Mouse (Mus musculus) forebrain, embryonic 15.5 days (tissue): ENCODE data around the gene Fcrl5. TPM values are rescaled to one million over a fixed set of nuclear protein-coding genes. Genes with fewer than 3 reads are reported as not detected.

Source experiments
- ATAC-seq: fragments of 200-750 bp; cut with Nextera tagmentation; replicated peaks from 2 replicates; pipeline ENCODE4 v1.8.0; 2017; ENCODE audit warnings: mild to moderate bottlenecking, moderate TSS enrichment, moderate library complexity
- H3K27ac ChIP-seq: fragments of 300-500 bp; sonication (generic); replicated peaks from 2 replicates; pipeline ENCODE4 v1.5.1; 2015; ENCODE audit warnings: mild to moderate bottlenecking, inconsistent platforms
- H3K27me3 ChIP-seq: fragments of 300-500 bp; sonication (generic); 2 replicates; pipeline ENCODE4 v1.6.1; 2015; ENCODE audit warnings: inconsistent platforms
- H3K36me3 ChIP-seq: fragments of 300-500 bp; sonication (generic); 2 replicates; pipeline ENCODE4 v1.6.1; 2015; ENCODE audit warnings: mild to moderate bottlenecking, inconsistent platforms
- H3K4me1 ChIP-seq: fragments of 300-500 bp; sonication (generic); 2 replicates; pipeline ENCODE4 v1.6.1; 2015; ENCODE audit warnings: inconsistent platforms
- H3K4me2 ChIP-seq: fragments of 300-500 bp; sonication (generic); replicated peaks from 2 replicates; pipeline ENCODE4 v1.6.1; 2015; ENCODE audit warnings: mild to moderate bottlenecking, inconsistent platforms
- H3K4me3 ChIP-seq: fragments of 300-500 bp; sonication (generic); 2 replicates; pipeline ENCODE4 v1.5.1; 2015; ENCODE audit warnings: mild to moderate bottlenecking, inconsistent platforms
- H3K9ac ChIP-seq: fragments of 300-500 bp; sonication (generic); replicated peaks from 2 replicates; pipeline ENCODE4 v1.6.1; 2015; ENCODE audit warnings: mild to moderate bottlenecking, inconsistent platforms
- H3K9me3 ChIP-seq: fragments of 300-500 bp; sonication (generic); 2 replicates; pipeline ENCODE4 v1.6.1; 2016; ENCODE audit warnings: inconsistent platforms
- WGBS: fragments of 180-500 bp; shearing (Covaris S2); methylation state at CpG from one replicate; pipeline ENCODE4 v1.1.7; 2015; ENCODE audit warnings: mixed read lengths; 5-methylcytosine and 5-hydroxymethylcytosine counted together
- polyA plus RNA-seq: library from polyadenylated mRNA; unstranded; fragments of >200 nt; fragmentation: Nextera tagmentation; extraction: Ambion mirVana; gene quantifications from 2 replicates; pipeline ENCODE4 v1.2.1, GENCODE M21; 2015

Fcrl5 gene
- polyA plus RNA-seq, 1 experiment from 2014 or later = not detected

DNA sequence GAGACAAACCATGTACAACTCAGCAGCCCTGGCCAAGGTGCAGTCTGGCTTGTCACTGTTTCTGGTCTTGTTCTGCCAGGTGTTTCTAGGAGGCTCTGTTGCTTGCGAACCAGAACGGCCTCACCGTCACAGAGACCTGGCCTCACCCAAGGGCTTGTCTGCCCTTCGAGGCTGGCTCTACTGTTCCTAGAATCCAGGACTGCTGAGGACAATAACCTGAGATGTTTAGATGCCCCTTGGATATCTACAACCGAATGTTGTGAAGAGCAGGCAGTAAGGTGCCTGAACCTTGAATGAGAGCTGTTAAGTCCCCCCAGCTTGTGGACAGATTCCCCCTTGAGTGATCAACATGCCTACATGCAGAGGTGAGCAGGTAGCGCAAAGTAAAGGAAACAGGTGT lies 67.2 kb downstream of the Fcrl5 start:
- H3K4me1 ChIP-seq = no peaks in the 10 kb centered on the region
- H3K4me3 ChIP-seq = no peak overlapping the region
- no peak overlapping the region for H3K27ac ChIP-seq
- no peaks in the 10 kb centered on the region for H3K27me3 ChIP-seq
- 91% methylated on average over 6 of the region's 6 CpGs for WGBS
- ATAC-seq = no peak
- no peak overlapping the region for H3K4me2 ChIP-seq
- H3K9me3 ChIP-seq = no peaks in the 10 kb centered on the region
- no peak overlapping the region for H3K9ac ChIP-seq
- no peaks in the 10 kb centered on the region for H3K36me3 ChIP-seq

DNA sequence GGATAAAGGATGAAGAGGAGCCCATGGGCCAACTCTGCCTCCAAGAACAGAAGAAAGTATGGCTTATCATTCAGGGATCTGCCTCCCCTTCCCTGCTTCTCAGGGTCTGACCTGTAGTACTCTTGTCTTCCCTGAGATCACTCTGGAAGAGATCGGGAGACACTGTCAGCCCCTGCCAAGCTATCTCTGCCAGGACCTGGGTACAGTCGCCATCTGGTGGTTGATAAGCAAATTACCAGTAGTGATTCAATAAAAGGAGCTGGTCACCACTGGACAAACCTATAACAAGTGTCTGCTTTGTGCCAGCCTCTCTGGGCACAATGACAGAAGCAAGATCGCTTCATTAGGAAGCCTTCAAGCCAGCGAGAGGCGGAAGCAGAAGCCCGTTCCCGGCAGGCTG lies 68.8 kb downstream of the Fcrl5 start:
- Histone ChIP-seq H3K36me3 (no peaks in the 10 kb centered on the region), H3K4me2 (no peak overlapping the region), H3K4me3 (no peak overlapping the region), H3K27me3 (no peaks in the 10 kb centered on the region), H3K9ac (no peak overlapping the region), H3K27ac (no peak overlapping the region), H3K9me3 (no peaks in the 10 kb centered on the region), H3K4me1 (peaks cover 5% of the 10 kb centered on the region; the same call in 1 of the 2 replicates)
- peak; percentile 41; the same call in 1 of the 2 replicates for ATAC-seq
- WGBS = 12% methylated on average over 7 of the region's 7 CpGs

DNA sequence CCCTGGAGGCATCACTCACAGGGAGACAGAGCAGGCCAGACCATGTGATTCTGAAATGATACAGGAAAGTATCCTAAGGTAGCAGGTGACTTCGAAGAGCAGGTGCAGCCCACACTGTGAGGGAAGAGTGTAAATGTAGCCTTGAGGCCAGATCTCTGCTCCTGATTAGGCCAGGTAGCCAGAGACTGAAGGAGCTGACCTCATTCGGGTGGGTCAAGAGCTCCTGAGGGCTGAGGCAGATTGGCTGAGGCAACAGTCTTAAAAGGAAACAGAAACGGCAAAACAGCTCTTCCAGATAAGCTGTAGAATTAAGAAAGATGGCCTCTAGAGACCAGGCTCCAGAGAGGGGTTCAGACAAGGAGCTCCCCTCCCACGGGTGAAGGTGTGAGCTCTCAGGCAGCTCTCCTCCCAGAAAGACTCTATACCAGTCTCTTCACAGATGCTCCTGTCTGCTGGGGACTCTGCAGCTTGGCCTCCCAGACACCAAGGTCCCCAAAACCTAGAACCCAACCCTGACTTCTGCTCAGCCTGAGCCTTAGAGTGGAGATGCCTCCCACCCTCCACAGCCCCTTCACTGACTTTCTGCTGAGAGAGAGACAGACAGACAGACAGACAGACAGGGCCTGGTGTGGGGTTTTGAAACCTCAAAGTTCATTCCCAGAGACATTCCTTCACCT lies 69.3 kb downstream of the Fcrl5 start:
- no peaks in the 10 kb centered on the region for H3K36me3 ChIP-seq
- H3K27me3 ChIP-seq = no peaks in the 10 kb centered on the region
- H3K4me2 ChIP-seq = no peak overlapping the region
- peak; percentile 31; the same call in 1 of the 2 replicates for ATAC-seq
- peaks cover 5% of the 10 kb centered on the region; the same call in 1 of the 2 replicates for H3K4me1 ChIP-seq
- H3K27ac ChIP-seq = no peak overlapping the region
- H3K4me3 ChIP-seq = no peak overlapping the region
- no peaks in the 10 kb centered on the region for H3K9me3 ChIP-seq
- H3K9ac ChIP-seq = no peak overlapping the region
- WGBS = 68% methylated on average over 4 of the region's 4 CpGs

DNA sequence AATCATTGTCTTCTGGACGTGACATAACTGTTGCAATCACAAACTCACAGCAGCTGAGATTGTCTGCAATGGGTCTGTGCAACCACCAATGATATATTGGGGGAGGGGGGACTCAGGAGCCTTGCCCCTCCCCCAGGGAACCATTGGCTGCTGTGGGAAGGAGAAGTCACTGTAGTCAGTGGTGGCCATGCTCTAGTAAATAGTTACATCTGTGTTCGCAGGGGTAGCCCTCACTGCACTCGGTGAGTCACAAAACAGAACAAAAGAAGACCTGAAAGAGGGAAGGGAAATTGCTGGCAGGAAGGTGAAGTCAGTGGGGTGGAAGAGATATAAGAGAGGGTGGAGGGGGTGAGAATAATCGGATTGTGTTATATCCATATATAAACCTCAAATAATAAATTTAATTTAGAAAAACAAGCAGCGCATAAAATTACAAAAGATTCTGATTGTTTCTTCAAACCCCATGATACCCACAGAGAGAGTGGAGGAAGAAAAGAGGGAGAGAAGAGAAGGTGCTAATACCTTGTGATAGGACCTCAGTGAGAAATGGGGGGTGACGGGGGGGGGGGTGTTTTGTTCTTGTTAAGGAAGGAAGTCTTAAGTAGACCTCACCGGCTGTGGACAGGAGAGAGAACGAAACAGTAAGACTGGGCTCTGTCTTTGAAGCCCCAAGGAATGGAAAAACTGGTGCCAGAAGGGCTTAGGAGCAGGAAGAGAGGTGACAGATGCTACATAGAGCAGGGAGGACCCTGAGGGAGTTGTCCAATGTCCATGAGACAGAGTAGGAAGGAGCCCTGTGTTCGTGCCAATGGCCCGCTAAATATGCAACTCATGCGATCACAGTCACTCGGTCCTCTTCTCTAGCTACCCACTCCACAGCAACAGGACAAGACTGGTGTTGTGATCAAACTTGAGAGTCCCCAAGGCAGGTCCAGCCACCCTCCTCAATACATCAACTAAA lies 71.2 kb downstream of the Fcrl5 start:
- 71% methylated on average over 12 of the region's 12 CpGs for WGBS
- no peak overlapping the region for H3K4me2 ChIP-seq
- no peaks in the 10 kb centered on the region for H3K9me3 ChIP-seq
- ATAC-seq = no peak
- no peak overlapping the region for H3K9ac ChIP-seq
- H3K27me3 ChIP-seq = no peaks in the 10 kb centered on the region
- H3K4me3 ChIP-seq = no peak overlapping the region
- H3K27ac ChIP-seq = no peak overlapping the region
- peaks cover 5% of the 10 kb centered on the region; the same call in 1 of the 2 replicates for H3K4me1 ChIP-seq
- no peaks in the 10 kb centered on the region for H3K36me3 ChIP-seq

DNA sequence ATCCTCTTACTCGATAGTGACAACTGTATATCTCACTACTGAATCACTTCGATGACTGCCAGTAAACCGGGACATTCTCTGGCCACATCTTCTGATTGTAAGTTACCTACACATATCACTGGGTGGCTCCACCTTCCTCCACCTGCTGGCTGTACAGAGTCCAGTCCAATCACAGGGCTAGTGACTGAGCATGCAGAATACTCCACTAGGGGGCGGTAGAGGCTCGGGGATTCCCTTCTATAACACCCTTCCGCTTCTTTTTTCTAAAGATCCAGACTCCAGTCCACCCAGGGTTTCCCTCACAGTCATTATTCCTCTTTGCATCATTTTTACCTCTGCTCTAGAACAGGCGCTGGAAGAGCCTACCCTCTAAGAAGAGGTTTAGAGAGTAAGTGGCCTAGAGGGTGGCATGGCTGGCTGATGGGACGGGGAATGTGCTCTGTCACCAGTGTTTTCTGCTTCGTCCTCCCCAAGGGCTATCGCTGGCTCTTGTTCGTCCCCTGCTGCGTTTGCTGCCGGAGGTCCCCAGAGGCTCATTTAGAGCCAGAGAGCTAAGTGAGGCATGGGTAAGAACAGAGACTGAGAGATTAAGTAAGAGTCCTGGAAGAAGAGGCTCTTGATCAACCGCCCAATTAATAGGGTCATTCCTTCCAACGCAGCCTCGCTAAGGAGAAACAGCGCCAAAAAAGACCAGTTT lies 72.8 kb downstream of the Fcrl5 start:
- Histone ChIP-seq H3K36me3 (no peaks in the 10 kb centered on the region), H3K9me3 (no peaks in the 10 kb centered on the region), H3K27ac (no peak overlapping the region), H3K27me3 (no peaks in the 10 kb centered on the region), H3K9ac (peak overlapping the region; percentile 16; the same call in 1 of the 2 replicates), H3K4me1 (peaks cover 5% of the 10 kb centered on the region; the same call in 1 of the 2 replicates), H3K4me2 (peak overlapping the region; percentile 41), H3K4me3 (peak overlapping the region; percentile 16; the same call in 1 of the 2 replicates)
- 21% methylated on average over 17 of the region's 17 CpGs for WGBS
- peak; percentile 73 for ATAC-seq

DNA sequence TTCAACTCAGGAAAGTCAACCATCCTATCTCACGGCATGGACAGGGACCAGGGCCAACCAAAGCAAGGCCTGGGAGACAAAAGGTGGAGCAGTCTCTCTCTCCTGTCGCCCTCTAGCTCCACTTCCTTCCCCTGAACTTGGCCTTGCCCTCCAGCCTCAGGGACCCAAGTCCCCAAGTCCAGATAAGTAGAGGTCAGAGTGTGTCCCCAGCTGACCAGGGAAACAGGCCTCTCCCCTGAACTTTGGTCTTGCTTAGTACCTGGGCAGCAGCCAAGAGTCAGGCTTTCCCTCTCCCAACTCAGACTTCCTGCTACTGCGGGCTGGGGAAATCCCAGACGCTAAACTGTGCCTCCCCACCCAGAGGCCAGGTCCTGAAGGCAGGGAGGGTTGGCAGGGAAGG lies 73.5 kb downstream of the Fcrl5 start:
- 50% methylated on average over 4 of the region's 4 CpGs for WGBS
- no peaks in the 10 kb centered on the region for H3K27me3 ChIP-seq
- H3K9ac ChIP-seq = no peak overlapping the region
- no peak for ATAC-seq
- no peaks in the 10 kb centered on the region for H3K36me3 ChIP-seq
- H3K4me1 ChIP-seq = peaks cover 5% of the 10 kb centered on the region; the same call in 1 of the 2 replicates
- no peak overlapping the region for H3K27ac ChIP-seq
- H3K4me3 ChIP-seq = no peak overlapping the region
- no peak overlapping the region for H3K4me2 ChIP-seq
- H3K9me3 ChIP-seq = no peaks in the 10 kb centered on the region

DNA sequence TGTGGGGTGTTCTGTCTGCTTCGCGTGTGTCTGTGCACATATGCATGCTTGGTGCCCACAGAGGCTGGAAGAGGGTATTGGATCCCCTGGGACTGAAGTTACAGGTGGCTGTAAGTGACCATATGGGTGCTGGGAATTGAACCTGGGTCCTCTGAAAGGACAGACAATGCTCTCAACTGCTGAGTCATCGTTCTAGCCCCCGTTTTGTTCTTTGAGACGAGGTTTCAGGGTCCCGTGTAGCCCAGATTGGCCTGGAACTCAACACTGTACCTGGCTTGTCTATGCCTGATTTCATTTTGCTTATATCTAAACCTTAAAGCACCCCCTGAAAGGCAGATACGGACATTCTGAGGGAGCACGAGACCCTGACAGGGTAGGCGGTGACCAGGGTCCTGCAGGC lies 75.3 kb downstream of the Fcrl5 start:
- no peaks in the 10 kb centered on the region for H3K36me3 ChIP-seq
- H3K4me3 ChIP-seq = no peak overlapping the region
- H3K27me3 ChIP-seq = no peaks in the 10 kb centered on the region
- no peak overlapping the region for H3K9ac ChIP-seq
- 88% methylated on average over 9 of the region's 9 CpGs for WGBS
- no peak overlapping the region for H3K27ac ChIP-seq
- peaks cover 5% of the 10 kb centered on the region; the same call in 1 of the 2 replicates for H3K4me1 ChIP-seq
- ATAC-seq = no peak
- H3K9me3 ChIP-seq = no peaks in the 10 kb centered on the region
- H3K4me2 ChIP-seq = no peak overlapping the region

DNA sequence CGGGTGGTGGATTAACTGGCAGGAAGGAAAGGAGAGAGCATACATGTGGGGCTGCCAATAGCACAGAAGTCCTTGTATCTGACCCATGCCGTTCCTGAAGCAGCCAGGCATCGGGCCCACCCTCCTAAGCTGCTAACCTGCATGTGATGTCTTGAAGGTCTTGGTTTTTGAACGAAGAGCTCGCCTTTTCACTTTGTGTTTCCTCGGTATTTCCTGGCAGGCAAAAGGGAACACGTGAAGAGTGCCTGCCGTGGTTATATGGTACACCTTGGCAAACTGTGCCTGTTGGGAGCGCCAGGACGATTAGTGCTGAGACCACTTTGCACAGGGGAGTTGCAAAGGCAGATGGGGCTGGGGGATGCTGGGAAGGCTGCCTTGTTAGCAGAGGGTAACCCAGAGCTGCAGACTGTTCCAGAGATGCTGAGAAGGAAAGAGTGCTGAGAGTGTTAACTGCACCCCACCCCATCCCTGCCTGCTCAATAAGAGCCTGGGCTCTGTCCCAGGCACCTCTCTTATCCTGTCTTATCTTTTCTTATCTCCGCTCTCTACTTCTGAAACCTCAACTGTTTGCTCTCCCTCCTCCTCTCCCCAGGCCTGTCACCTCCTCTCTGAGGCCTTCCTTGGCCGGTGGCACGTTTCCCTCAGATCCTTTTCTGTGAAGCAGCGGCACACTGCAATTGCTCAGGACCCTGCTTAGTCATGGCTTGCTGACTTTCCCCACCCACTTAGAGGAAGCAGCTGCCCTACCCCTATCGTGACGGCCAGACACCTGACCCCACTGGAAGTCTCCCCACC lies 76.6 kb downstream of the Fcrl5 start:
- H3K36me3 ChIP-seq = no peaks in the 10 kb centered on the region
- H3K9ac ChIP-seq = no peak overlapping the region
- no peak overlapping the region for H3K4me2 ChIP-seq
- no peak overlapping the region for H3K27ac ChIP-seq
- H3K9me3 ChIP-seq = no peaks in the 10 kb centered on the region
- no peaks in the 10 kb centered on the region for H3K27me3 ChIP-seq
- no peak for ATAC-seq
- H3K4me3 ChIP-seq = no peak overlapping the region
- H3K4me1 ChIP-seq = peaks cover 5% of the 10 kb centered on the region; the same call in 1 of the 2 replicates
- WGBS = 43% methylated on average over 16 of the region's 16 CpGs

DNA sequence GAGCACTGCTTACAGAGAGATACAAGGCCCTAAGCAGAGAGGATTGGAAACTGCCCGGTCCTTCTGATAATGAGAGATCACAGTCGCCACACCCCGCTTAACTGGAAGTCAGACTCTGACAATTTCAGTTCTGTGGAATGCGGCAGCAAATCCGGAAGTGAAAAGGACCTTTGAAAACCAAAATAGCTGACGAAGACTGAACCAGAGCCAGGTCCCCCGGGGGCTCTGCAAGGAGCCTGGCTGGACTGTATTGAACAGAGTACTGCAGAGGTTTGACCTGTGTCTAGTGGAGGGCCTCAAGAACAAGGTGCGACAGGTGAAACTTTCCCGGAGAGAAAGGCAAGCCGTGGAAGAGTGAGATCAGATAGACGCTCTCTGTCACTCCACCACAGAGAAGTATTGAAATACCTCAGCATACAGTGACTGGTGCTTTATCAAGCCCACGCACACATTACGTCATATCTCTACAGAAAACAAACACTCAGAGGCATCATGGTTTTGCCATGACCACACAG lies 80.1 kb downstream of the Fcrl5 start:
- Histone ChIP-seq H3K4me3 (no peak overlapping the region), H3K9me3 (no peaks in the 10 kb centered on the region), H3K4me1 (no peaks in the 10 kb centered on the region), H3K27ac (no peak overlapping the region), H3K4me2 (no peak overlapping the region), H3K9ac (no peak overlapping the region), H3K36me3 (no peaks in the 10 kb centered on the region), H3K27me3 (no peaks in the 10 kb centered on the region)
- ATAC-seq = no peak
- 59% methylated on average over 13 of the region's 13 CpGs for WGBS

DNA sequence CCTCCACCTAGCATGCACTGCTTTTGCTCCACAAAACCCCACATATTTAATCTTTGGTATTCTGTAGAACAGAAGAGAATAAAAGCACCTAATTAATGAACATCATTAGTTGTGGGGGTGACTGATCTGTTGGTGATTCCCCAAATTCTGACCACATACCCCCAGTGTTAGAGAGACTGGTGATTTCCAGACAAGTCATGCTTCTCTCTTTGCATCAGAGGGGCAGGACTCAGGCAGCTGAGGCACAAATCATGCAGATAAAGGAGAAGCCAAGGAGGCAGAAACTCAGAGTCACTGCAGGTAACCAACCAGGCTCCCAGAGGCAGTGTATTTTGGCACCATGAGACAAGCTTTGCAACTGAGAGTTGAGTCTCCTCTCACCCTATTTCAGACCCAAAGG lies 82.9 kb downstream of the Fcrl5 start:
- H3K4me2 ChIP-seq = no peak overlapping the region
- ATAC-seq = no peak
- no peaks in the 10 kb centered on the region for H3K9me3 ChIP-seq
- no peak overlapping the region for H3K9ac ChIP-seq
- no peaks in the 10 kb centered on the region for H3K4me1 ChIP-seq
- H3K27me3 ChIP-seq = no peaks in the 10 kb centered on the region
- no peak overlapping the region for H3K4me3 ChIP-seq
- no peak overlapping the region for H3K27ac ChIP-seq
- H3K36me3 ChIP-seq = no peaks in the 10 kb centered on the region

DNA sequence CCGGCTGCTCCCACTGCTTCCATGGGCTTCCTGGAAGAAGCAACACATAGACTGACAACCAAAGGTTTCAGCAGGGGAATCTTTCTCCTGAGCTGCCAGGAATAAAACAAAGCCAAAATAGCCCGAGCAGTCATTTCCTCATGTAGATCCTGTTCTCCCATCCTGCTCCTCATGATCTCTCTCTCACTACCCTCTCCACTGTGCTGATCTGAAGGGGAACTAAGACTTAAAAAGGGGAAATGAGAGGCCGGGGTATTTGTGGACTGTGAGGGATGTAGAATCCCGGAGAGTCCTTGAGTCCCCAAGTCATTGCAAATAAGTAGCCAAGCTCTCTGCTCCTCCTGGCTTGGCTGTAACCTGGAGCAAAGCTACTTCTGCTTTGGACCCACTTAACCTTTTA lies 85.6 kb downstream of the Fcrl5 start:
- Histone ChIP-seq H3K9me3 (no peaks in the 10 kb centered on the region), H3K4me3 (no peak overlapping the region), H3K27ac (no peak overlapping the region), H3K9ac (no peak overlapping the region), H3K36me3 (no peaks in the 10 kb centered on the region), H3K4me1 (peaks cover 5% of the 10 kb centered on the region), H3K4me2 (no peak overlapping the region), H3K27me3 (no peaks in the 10 kb centered on the region)
- ATAC-seq = no peak
- WGBS = 86% methylated on average over 4 of the region's 4 CpGs
